Mouse (Mus musculus) megakaryocyte, embryonic 14.5 days (primary cell): ENCODE data around the gene Lypd6b. TPM values are rescaled to one million over a fixed set of nuclear protein-coding genes. Genes with fewer than 3 reads are reported as not detected.

ENCODE experiments used
- H3K27me3 ChIP-seq: replicated peaks from 2 replicates; pipeline ENCODE3; 2012; ENCODE audit warnings: inconsistent platforms
- H3K36me3 ChIP-seq: replicated peaks from 2 replicates; pipeline ENCODE3; 2012; ENCODE audit warnings: low read length, inconsistent platforms, mixed read lengths
- H3K4me1 ChIP-seq: 2 replicates; pipeline ENCODE4 v1.6.1; 2012; ENCODE audit warnings: inconsistent platforms
- H3K4me3 ChIP-seq: replicated peaks from 2 replicates; pipeline ENCODE3; 2012; ENCODE audit warnings: moderate library complexity, mild to moderate bottlenecking, inconsistent platforms
- H3K9me3 ChIP-seq: 2 replicates; pipeline ENCODE4 v1.6.1; 2012; ENCODE audit warnings: inconsistent platforms
- FLI1 ChIP-seq: IDR thresholded peaks from 2 replicates; pipeline ENCODE4 v1.6.1; 2012; ENCODE audit warnings: low read length, inconsistent platforms, mixed read lengths
- GATA1 ChIP-seq: IDR thresholded peaks from 3 replicates; pipeline ENCODE4 v1.6.1; 2012; ENCODE audit warnings: mixed read lengths, low read length, inconsistent platforms, borderline replicate concordance
- polyA plus RNA-seq: library from polyadenylated mRNA; stranded (reverse); fragments of >175 nt; gene quantifications from 2 replicates; pipeline ENCODE4 v1.2.3, GENCODE M21; 2012; ENCODE audit warnings: low replicate concordance; ENCODE audit not compliant: insufficient read depth

Gene Lypd6b
- not detected in 2 replicates for polyA plus RNA-seq

GRCm38 (mm10) chr2:49787376-49788050 lies at the start of gene Lypd6b:
Lypd6b (plus strand) TSS chr2:49787688.
- H3K4me3 ChIP-seq: peak within 1 kb of the TSS; percentile 89
- peaks cover 15% of the 10 kb centered on the region for H3K4me1 ChIP-seq
- H3K9me3 ChIP-seq: peaks cover 19% of the 10 kb centered on the region
- no peaks in the 10 kb centered on the region for H3K36me3 ChIP-seq
- TF ChIP-seq FLI1 (no peak), GATA1 (no peak)
- H3K27me3 ChIP-seq: peaks cover 64% of the 10 kb centered on the region

GRCm38 (mm10) chr2:49739046-49739445 lies 48.4 kb upstream of the Lypd6b start:
- Histone ChIP-seq H3K9me3 (no peaks in the 10 kb centered on the region), H3K36me3 (no peaks in the 10 kb centered on the region), H3K4me1 (peaks cover 30% of the 10 kb centered on the region), H3K4me3 (no peak overlapping the region), H3K27me3 (peaks cover 19% of the 10 kb centered on the region)
- TF ChIP-seq GATA1: no peak
- TF ChIP-seq FLI1: no peak

- Histone ChIP-seq H3K9me3 (no peaks in the 10 kb centered on the region), H3K4me3 (no peak overlapping the region), H3K4me1 (peaks cover 41% of the 10 kb centered on the region), H3K36me3 (no peaks in the 10 kb centered on the region), H3K27me3 (peaks cover 31% of the 10 kb centered on the region)
- no peak for TF ChIP-seq FLI1
- no peak for TF ChIP-seq GATA1
Measured at GRCm38 (mm10) chr2:49741026-49741425, 46.5 kb upstream of the Lypd6b start.

DNA sequence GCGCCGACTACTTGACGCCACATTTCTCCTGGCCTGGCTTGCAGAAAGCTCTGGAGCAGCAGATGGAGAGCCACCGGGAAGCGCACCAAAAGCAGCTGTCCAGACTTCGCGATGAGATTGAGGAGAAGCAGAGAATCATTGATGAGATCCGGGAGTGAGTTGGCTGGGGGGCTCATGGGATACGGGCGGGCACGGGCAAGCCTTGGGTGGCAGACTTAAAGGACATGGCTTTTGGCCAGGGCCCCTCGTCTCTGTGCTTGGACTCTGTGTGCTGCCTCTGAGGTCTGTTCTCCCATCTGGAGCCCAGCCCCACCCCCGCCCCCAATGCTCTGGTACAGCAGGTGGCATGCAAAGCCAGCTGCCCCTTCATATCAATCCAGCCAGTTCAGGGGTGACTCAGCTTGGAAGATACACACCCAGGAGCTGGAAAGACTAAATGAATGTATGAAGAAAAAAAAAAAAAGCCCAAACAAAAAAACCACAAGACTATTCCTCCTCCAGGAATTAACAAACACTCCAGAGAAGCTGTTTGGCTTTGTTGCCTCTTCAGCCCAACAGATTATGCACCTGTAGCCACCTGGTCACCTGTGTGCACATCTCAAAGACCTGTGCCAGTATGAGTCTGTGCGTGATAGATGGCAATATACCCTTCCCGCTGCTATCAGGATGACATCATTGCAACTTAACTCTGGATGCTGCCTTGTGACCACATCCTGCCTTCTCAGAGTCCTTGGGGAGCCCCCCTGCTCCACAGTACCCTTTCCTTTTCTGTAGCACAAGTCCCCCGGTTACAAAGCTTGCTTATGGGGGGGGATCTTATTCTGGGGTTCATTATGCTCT lies 45.4 kb upstream of the Lypd6b start:
- peaks cover 46% of the 10 kb centered on the region for H3K4me1 ChIP-seq
- no peak for TF ChIP-seq GATA1
- no peak for TF ChIP-seq FLI1
- no peaks in the 10 kb centered on the region for H3K36me3 ChIP-seq
- H3K4me3 ChIP-seq: peak overlapping the region; percentile 76
- H3K27me3 ChIP-seq: peaks cover 37% of the 10 kb centered on the region
- no peaks in the 10 kb centered on the region for H3K9me3 ChIP-seq

DNA sequence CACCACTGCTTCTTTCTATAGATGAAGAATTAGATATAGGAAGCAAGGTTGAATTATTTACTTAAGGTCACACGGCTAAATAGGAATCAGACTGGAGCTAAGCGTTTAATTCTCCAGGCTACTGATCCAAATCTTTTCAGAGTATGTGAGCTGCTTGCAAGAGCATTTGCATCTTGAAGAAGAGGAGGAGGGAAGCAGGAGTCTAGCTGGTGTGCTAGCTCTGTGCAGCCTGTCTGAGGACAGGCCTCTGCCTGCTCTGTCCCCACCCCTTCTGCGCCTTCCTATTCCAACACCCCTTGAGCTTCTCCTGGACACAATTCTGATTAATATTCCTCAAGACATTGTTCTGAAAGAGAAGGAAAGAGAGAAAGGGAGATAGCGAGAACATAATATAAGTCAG lies 44.6 kb upstream of the Lypd6b start:
- TF ChIP-seq FLI1: no peak
- no peak for TF ChIP-seq GATA1
- no peaks in the 10 kb centered on the region for H3K36me3 ChIP-seq
- H3K27me3 ChIP-seq: peaks cover 34% of the 10 kb centered on the region

DNA sequence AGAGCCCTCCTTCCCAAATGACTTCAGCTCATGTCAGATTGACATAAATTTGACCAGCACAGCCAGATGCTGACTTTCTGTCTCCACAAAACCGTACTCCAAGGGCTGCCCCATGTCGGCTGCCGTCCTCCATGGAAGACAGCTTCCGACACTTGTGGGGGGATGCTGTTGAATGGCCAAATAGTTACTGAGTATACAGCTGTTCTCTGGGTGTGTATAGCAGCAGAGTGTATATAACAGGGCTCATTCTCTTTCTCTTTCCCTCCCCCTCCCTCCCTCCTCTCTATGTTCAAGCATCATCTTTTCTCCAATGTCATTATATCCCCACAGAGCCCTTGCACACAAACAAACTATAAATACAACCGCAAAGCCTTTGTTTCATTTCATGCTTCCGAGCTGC lies 43.7 kb upstream of the Lypd6b start:
- no peaks in the 10 kb centered on the region for H3K36me3 ChIP-seq
- TF ChIP-seq FLI1: no peak
- no peak for TF ChIP-seq GATA1
- peaks cover 44% of the 10 kb centered on the region for H3K4me1 ChIP-seq
- peak overlapping the region; percentile 78 for H3K4me3 ChIP-seq
- no peaks in the 10 kb centered on the region for H3K9me3 ChIP-seq
- peaks cover 30% of the 10 kb centered on the region for H3K27me3 ChIP-seq

More for the DNA sequence above, 44.6 kb upstream of the Lypd6b start:
- Histone ChIP-seq H3K4me3 (no peak overlapping the region), H3K9me3 (no peaks in the 10 kb centered on the region), H3K4me1 (peaks cover 44% of the 10 kb centered on the region)

DNA sequence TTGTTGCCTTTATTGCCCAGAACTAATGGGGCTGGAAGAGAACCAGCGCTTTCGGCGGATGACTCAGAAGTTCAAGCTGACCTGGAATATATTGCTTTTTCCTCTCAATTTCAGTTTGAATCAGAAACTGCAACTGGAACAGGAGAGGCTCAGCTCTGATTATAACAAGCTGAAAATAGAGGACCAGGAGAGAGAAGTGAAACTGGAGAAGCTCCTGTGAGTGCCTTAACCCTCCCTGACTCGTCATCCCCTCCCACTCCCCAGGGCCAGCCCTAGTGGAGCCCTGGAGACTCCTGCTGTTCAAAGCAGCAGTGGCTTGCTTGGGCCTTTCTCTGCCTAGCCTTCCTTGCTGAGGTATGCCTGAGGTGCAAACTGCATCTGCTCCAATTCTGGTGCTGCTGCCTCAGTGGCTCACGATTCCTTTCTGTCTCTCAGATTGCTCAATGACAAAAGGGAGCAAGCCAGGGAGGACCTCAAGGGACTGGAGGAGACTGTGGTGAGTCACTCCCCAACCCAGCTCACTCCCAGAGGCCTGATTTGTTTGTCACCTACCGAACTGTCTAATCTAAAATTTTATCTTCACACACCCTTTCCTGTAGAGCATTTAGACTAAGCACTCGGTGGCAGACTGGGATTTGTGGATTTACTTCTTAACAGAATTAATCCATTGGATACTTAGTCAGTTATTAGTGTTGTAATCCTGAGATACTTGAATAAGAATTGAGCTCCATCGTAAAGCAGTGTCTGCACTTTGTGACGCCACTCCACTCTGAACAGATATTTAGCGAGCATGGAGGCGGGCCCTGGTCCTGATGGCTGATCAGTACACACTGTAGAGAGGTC lies 43.0 kb upstream of the Lypd6b start:
- no peak for TF ChIP-seq FLI1
- TF ChIP-seq GATA1: no peak
- Histone ChIP-seq H3K4me1 (peaks cover 44% of the 10 kb centered on the region), H3K27me3 (peaks cover 26% of the 10 kb centered on the region), H3K4me3 (peak overlapping the region; percentile 78), H3K36me3 (no peaks in the 10 kb centered on the region), H3K9me3 (no peaks in the 10 kb centered on the region)

- Histone ChIP-seq H3K9me3 (no peaks in the 10 kb centered on the region), H3K27me3 (peaks cover 26% of the 10 kb centered on the region), H3K36me3 (no peaks in the 10 kb centered on the region), H3K4me3 (peak overlapping the region; percentile 35), H3K4me1 (peaks cover 44% of the 10 kb centered on the region)
- TF ChIP-seq GATA1 (no peak), FLI1 (no peak)
Measured at GRCm38 (mm10) chr2:49745094-49745781, 42.2 kb upstream of the Lypd6b start.

- Histone ChIP-seq H3K4me3 (no peak overlapping the region), H3K27me3 (peaks cover 18% of the 10 kb centered on the region), H3K9me3 (no peaks in the 10 kb centered on the region), H3K36me3 (no peaks in the 10 kb centered on the region), H3K4me1 (peaks cover 42% of the 10 kb centered on the region)
- TF ChIP-seq GATA1 (no peak), FLI1 (no peak)
Measured at GRCm38 (mm10) chr2:49746947-49747346, 40.5 kb upstream of the Lypd6b start.
